Mouse (Mus musculus) thymus, postnatal 14 days (tissue): ENCODE data around the gene Chchd6.

Source experiments
- DNase-seq: peaks from one replicate; pipeline ENCODE4 v3.0.0; 2021

The Chchd6 gene

DNA sequence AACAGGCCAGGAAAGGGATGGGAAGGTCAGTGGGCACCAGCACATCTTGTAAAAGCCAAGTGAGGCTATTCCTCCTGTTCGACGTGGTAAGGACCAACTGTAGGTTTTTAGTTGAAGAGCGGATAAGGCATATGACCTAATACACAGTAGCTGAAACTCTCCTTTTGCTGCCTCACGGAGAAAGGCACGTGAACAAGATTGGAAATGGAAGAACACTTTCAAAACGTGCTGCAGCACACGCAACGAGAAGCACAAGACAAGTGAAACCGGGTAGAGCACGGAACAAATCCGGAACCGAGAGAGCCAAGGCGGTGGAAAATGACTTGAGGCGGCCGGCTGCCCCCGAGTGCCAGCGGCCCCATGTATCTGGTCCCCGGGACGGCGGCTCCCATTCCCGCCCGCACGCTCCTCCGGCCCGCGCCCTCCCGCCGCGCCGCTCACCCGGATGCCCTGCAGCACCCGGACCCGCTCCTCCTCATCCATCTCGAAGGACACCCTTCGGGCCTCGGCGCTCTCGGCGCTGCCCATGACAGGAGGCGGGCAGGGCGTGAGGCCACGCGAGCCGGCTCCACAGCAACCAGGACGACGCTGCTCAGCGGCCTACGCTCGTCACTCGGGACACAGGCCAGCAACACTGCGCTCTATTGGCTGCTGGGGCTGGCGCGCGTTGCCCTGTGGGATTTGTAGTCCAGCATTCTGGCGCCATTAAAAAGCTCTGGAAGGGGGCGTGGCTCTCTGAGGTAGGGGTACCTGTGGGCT is at the start of gene Chchd6:
Chchd6 (minus strand) TSS at position 635 of the 759 bp plus-strand sequence.
- DNase-seq: peak; percentile 92

DNA sequence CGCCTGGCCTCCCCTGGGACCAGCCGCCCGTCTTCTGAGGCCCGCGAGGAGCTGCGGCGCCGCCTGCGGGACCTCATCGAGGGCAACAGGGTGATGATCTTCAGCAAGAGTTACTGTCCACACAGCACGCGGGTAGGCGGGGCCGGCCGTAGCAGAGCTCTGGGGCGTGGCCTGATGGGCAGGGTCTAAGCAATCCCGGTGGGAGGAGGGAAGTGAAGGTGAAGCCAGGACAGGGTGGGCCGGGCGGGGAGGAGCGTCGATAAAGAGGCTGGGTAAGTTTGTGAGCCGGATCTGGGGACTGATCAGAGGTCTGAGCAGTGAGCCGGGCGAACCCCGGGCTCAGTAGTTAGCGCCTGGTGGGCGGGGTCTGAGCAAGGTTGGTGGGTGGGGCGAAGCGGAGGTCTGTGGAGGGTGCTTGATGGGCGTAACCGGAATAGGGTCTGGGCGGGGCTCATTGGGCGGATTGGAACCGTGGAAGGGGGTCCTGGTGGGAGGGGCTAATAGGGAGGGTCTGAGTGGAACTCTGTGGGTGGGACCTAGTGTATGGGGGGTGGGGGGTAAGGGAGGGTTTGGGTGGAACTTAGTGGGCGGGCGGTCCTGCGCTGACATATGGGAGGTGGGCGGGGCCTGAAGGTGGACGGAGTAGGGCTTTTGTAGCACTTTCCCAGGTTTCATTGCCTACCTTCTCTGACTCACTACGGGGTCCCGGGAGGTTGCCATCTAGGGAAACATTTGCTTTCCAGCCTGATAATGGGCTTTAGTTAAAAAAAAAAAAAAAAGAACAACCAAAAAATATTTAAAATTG is 49.0 kb upstream of the Chchd6 start:
- DNase-seq: peak; percentile 90

DNA sequence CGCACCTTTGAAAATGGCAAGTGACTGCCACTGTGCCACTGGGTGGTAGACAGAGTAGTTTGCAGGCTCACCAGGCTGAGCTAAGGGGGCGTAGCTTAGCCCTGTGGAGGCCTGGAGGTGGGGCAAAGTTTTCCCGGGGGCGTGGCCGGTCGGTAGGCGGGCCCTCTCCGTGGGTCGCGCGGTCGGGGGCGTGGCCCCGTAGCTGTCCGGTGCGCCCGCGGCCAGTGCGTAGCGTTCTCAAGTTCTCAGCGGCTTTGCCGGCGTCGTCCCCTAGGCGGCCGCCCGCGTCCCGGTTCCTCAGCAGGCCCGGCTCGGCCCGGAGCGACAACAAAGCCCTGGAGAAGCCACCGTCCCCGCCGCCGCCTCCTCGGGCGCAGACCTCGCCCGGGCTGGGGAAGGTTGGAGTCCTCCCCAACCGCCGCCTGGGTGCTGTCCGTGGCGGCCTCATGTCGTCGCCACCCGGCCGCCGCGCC is 48.4 kb upstream of the Chchd6 start, which contains the start of gene Txnrd3:
Txnrd3 (plus strand) TSS at position 191 of the 473 bp plus-strand sequence.
- peak; percentile 94 for DNase-seq

DNA sequence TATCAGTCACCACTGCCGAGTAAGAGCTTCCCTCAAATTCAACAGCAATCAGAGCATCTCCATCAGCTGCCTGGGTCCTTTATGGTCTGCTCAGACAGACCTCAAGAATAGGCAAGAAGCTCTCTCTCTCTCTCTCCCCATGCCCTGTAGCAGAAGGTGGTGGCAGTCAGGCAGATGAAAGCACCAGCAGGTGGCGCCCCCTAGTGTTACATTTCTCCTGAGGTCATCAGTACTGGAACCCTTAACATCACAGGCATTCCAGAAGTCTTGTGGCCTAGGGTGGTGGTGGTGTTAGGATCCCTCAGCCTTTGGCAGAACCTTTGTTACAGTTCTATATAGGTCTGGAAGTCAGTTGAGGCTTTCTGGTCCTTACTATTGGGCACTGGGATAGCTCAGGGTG is 43.6 kb upstream of the Chchd6 start:
- peak; percentile 54 for DNase-seq

DNA sequence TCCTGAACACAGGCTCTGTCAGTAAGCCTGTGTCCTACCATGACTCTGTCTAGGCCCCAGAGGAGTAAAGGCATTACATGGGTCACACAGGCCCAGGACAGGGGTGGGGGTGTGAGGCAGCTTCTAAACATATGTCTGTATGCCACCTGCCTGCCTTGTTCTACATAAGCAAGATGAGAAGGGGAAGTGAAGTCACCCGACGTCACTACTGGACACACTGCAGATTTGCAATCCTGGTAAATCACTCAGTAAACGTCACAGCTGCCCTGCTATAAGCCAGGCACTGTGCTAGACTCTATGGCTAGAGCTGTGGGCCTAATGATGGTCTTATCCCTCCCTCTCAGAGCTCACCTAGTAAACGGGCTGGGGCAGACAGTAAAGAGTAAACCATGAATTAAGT is 42.5 kb upstream of the Chchd6 start:
- DNase-seq: no peak

DNA sequence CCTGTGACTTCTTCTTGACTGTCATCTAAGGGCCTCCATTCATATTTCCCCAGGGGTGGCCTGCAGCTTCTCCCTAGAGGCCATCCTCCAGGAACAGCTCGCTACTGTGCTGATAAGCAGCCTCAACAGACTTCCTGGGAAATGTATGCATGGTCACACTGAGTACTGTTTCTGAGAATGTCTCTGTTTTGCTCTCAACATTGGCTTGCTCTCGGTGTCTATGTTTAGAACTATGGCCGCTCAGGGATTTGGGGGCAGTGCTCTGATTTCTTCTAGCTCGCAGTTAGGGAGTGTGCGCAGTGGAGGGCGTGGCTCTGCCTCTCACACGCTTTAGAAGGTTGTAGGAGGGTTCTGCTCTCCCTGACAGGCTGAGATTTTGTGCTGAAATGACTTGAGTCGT is 38.9 kb upstream of the Chchd6 start:
- DNase-seq: no peak

DNA sequence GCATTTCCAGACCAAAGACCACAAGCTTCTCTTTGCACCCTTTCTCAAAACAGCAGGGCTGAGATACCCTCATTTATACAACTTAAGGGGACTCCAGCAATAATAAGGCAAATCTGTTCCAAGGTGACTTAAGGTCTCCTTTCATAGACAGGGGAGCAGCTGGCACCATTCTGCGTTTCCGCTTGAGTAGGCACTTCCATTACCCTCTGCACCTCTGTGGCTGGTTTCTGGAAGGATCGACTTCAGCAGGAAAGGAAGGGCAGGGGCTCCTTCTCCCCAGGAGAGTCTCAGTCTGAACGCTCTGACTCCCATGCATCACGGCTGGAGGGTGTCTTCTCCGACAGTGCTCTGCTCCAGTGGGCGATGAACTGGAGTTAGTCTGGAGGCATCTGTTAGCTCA is 37.7 kb upstream of the Chchd6 start:
- DNase-seq: no peak

DNA sequence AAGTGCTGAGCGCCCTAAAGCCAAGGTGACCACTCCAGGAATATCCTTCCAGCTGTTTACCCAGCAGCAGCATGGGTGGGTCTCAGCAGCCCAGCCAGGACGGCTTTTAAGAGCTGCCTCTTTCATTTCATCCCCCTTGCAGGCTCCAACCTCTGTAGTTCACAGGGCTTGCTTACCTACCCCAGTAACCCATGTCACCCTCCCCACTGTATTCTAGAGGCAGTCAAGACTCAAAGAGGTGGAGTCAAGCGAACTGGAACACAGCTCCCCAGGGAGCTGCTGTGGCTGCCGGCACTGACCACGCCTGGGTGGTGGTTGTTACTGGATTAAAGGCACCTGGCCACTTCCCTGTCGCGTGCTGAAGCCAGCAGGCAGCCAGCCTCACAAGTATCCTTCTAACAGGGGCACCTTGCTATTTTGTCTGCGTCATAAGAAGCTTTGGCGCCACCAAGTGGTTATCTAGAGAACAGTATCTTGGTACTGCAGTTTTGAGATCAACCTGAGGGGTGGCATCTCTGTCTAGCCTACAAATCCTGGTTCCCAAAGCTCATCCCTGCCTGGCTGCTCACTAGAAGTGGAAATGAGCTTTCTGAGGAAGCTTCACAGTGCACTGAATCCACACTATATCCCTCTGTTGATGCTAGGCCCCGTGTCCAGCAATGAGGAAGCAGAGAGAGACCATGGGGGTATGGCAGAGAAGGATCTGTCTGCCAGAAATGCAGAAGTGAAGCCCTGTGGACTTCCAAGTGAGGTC is 36.5 kb upstream of the Chchd6 start:
- peak; percentile 72 for DNase-seq

DNA sequence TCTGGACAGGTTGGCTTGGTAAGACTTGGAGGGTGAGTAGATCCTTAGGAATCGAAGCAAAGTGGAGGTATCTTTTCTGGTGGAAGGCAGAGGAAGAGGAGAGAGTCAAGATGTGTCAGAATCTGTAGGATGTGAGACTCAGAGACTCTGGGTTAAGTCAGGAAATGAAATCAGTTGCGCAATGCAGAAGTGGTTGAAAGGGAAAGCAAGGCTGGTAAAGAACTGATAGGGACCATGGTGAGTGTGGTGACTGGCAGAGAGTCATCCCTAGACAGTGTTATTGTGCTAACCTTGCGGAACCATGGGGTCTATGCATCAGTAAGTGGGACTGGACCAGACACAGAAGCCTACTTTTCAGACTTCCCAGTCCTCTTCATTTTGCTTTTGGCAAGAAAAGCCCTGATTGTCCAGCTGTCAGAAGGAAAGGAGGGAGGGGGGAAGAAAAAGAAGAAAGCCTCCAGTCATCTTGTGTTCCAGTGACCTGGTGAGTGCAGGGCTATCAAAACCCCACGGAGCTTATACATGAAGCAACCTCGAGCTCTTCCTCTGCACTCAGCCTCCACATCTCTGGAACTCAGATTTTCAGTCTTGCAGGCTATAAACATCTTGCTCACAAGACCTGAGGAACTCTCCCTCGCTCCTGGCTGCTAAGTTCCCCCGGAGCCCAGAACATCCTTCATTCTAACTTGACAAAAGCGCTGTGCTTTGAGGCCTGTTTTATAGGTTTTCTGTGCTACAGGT is 32.8 kb upstream of the Chchd6 start:
- DNase-seq: no peak

DNA sequence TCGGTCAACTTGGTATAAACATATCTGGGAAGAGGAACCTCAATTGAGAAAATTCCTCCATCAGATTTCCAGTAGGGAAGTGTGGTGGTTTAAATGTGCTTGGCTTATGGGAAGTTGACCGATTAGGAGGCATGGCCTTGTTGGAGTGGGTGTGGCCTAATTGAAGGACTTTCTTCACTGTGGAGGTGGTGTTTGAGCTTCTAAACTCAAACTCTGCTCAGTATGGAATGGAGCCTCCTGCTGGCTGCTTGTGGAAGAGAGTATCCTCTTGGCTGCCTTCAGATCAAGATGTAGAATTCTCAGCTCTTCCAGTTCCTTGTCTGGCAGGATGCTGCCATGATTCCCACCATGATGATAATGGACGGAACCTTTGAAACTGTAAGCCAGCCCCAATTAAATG is 27.2 kb upstream of the Chchd6 start:
- no peak for DNase-seq

DNA sequence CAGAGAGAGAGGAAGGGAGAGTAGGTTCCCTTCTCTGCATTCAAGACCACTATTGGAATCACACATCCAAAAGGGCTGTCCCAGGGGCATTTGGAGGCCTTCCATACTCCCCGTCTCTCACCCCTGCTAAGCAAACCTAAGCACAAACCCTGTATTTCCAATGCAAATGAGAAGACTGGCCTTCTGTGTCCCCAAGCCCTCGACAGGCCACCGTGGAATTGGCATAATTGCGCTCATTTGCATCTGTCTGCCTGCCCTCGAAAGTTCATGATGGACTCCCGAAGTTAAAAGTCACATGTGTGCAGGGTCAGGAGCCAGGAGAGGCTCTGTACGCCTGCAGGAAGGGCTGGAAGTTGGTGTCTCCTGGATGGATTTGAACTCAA is 19.9 kb upstream of the Chchd6 start:
- DNase-seq: no peak

DNA sequence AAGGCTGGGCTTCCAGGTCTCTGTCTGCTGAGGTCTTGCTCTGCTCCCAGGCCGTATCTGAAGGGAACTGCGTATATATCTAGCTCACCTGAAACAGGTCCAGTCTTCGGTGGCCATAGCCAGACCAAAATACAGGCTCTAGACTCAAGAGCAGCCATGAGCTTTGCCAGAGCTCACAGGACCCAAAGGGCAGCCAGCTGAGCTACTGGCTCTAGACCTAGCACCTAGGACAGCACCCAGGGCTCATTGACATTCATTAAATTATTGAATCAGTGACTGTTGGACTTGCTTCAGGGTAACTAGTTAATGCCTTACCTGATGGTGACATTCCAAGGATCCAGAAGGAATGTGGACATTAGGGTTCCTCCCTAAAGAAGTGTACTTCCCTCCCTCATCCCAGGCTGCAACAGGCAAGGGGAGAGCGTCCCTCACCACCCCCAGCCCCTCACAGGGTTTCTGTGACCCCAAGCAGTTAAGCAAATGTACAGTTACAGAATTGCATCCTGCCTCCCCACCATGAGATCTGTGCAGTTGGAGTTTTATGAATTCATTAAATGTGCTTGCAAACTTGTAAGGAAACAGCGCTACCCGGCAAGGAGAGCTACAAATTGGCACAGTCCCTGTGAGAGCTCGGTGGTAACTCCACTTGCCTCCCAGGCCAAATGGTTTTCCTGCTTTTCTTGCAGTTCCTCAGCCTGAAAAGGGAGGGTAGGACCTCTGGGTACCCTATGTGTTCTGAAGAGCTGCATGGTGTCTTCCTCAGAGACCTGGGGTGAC is 19.3 kb upstream of the Chchd6 start:
- DNase-seq: no peak

DNA sequence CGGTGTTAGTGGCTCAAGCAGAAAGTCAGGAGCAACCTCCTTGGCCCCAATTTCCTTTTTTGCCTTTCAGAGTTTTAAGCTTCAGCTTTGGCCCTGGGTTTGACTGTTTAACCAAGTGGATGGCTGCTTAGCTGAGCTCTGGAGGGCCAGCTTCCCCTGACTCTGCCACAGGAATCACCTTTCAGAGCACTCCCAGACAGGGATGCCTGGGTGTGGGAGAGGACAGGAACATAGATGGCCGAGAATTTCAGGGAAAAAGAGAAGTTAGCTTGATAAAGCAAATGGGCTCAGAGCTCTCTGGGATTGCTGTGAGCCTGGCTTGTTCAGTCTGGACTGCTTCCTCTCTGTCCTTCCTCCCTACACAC is 18.6 kb upstream of the Chchd6 start:
- DNase-seq: no peak

DNA sequence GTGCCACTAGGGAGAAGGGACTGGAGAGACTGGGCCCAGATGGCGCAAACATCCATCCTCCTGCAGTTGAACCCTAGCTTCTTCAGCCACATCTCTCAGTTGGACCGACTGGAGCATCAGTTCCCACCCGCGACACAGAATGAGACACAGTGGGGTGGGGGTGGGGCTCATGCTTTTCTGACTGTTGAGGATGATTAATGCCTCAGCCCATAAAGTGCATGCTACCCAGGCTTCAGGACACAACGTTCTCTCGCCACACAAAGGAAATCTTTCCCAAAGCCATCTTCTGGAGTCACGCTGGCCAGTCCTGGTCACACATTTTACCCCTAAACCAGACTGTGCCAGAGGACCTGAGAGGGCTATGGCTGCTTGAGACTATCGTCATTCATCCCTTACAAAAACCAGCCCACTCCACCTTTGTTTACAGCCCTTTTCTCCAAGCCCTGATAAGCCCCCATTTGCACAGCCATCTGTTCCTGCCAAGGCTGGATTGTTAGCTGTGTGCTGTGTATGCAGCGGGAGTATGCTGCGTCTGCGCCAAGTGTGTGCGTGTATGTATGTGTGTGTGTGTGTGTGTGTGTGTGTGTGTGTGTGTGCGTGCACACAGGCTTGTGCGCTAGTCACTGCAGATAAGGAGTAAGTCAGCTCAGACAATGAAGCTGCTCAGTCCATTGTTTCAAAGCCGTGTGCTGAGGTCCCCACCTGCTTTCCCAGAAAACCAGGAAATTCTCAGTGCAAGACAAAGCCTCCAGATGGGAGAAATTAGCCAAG is 18.1 kb upstream of the Chchd6 start:
- no peak for DNase-seq

DNA sequence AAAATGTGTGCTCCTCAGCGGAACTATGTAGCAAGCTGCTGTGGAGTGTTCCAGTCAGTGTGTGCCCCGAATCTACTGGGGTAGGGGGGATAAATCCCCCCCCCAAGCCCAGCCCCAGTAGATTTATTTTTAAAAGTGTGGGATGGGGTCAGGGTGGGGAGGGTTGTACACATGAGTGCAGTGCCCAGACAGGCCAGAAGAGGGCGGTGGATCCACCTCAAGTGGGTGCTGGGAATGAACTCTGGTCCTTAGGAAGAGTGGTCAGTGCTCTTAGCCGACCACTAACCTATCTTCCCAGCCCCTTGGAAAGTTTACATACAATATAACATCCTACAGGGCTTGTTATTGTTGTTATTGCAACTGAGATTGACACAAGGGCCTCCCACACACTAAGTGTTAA is 12.5 kb upstream of the Chchd6 start:
- peak; percentile 29 for DNase-seq

DNA sequence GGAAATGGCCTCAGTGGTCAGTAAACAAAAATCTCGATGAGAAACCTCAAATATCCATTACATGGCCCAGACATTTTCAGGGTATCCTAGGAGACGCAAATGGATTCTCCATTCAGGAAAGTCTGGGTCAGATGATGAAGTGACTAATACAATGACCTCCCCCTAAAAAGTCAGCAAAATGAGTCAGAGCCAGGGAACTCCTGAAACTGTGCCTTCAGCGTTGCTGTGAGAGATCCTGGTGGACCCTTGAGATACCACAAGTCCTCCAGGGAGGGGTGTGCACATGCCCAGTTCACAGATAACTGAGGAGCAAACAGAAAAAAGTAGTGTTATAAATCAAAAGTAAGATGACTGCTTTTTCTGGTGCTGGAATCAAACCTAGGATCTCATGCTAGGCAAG is 10.6 kb upstream of the Chchd6 start:
- DNase-seq: no peak

DNA sequence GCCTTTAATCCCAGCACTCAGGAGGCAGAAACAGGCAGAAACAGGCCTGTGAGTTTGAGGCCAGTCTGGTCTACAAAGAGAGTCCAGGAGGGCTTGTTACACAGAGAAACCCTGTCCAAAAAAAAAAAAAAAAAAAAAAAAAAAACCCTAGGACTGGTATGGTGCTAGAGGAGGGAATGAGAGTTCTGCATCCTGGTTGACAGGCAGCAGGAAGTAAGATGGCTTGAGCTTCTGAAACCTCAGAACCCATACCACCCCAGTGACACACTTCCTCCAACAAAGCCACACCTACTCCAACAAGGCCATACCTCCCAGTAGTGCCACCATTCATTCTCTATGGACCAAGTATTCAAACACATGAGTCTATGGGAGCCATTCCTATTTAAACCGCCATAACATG is 1.1 kb upstream of the Chchd6 start:
- DNase-seq: no peak

DNA sequence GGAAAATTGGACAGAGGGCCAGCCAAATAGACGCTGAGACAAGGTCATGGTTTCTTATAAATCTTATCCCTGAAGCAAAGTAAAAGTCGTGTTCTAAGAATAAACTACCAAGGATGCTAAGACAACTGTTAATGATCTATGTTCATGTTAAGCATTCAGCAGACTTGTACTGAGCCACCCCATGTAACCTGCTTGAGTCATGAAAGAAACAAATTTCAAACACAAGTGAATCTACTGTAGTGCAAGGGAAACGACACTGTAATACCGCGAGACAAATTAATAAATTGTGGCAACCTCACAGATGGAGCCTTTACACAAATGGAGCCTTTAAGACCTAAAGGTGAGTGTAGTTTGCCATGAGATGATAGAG is 310 bp upstream of the Chchd6 start:
- no peak for DNase-seq

DNA sequence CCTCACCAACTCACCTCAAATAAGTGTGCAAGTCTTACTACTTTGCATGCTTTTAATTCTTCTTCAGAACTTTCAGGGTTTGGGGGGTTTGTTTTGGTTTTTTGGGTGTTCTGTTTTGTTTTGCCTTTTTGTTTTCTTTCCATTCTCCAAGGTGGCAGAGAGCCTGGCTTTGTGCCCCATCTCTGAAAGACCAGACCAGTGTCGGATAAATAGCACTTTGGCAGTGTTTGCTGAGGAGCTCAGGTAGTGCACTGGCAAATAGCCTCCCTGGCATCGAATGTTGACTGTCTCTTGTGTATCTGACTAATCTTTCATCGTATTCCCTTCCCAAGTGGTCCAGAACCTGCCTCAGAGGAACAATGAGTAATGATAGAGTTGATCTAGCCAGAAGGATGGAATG is 3.4 kb downstream of the Chchd6 start:
- no peak for DNase-seq

DNA sequence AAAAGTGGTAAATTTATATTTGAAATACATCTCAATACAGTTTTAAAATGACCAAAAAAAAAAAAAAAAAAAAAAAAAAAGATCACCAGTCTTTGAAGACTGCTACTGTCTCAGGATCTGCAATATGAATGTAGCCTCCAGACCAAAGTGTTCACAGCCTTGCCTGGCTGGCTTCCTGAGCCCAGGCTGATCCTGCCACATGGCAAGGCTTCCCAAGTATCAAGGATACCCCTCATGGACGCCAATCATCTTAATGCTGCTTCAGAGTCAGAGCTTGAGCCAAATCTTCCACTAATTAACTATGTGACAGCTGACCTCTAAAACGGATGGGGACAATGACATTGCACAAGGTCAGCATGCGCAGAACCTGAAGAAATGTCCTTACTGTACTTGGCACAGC is 3.9 kb downstream of the Chchd6 start:
- DNase-seq: no peak

DNA sequence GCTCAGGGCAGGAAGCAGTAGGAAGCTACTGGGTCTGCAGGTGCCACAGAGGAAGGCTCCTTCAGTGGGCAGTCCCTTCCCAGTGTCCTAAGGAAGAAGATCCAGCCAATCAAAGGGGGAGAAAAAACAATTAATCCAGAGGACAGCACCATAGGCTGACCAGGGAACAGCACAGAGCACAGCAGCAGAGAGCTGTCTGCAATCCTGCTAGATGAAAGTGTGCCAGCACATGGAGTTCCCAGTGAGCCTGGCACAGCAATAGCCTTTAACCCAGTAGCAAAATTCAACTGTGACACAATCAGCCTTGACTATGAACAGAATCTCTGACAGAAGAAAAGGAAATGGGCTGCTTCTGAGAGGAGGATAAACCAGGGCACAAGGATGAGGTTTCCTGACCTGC is 9.8 kb downstream of the Chchd6 start:
- no peak for DNase-seq
